Mouse (Mus musculus): ENCODE measurements at regions not wholly inside any gene's neighbourhood (a gene's known extent, or its start where the extent isn't known, plus 50 kb on each side); places are given as distances from the start of the nearest gene placed in this dataset.

DNA sequence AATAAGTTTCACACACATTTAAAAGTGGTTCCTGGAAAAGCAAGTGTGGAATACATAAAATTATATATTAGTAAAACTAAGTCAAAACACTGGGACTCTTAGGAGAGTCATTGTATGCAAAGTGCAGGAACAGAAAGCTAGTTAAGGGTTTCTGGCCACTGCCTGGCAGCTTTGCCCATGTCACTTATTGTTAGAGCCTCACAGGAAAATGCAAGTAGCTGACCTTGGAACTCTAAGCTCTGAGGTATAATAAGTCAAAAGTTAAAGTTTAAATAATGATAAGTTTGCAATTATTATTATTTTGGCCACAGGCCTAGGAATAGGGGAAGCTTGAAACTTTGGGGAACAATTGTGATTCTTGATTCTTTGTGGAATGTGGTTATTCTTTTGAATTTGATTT, 3858.8 kb downstream of the 9330182O14Rik start:
- TF ChIP-seq CHD2 (IDR thresholded peaks at IDR 0.05; ENCODE audit: low read length) (no peak), CTCF (conservative IDR thresholded peaks at IDR 0.05 in 1 of 2, IDR thresholded peaks at IDR 0.05 in 1 of 2; ENCODE audit: low read depth in 2 of 2, low read length in 2 of 2) (no peak)

Data from CH12.LX (cell line).